8 mouse cellular contexts compared by ENCODE assay signal in the genomic region with DNA sequence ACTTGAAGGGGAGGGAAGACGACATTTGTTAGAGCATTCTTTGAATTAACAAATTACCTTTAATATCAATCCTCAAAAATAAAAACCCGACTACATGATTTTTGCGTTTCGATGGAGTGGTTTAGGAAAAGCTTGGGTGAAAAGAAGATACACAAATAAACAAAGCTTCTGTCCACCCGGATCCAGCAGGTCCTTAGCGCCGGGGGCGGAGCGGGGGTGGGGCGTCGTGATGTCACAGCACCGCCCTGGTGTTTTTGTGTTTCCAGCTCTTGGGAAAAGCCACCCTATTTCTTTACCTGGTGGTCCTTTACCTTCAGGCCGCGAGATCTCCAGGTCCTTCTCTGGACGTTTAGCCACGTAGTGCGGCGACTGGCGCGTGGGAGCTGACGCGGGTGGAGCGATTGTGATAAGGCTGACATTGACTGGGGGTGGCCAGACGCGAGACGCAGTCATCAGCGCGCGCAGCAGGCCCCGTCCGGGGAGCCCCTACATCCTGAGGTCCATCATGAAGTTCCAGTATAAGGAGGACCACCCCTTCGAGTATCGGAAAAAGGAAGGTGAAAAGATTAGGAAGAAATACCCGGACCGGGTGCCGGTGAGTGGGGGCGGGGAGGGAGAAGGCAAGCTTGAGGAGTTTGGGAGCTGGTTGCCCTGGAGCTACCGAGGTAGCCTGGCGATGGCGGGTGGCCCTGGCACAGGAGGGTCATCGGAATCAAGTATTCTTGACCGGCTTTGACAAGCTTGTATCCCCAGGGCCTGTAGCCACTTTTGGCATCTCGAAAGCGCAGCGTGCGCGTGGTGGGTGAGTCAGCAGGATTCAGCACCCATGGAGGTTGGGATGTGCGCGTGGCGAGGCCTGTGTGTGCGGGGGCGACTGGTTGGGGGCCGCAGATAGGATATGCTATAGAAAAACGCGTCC. TPM values are rescaled to one million over a fixed set of nuclear protein-coding genes. Genes with fewer than 3 reads are reported as not detected.
A peak's percentile ranks its signal among the peaks of the same experiment; 100 is the strongest.
DNase-seq lines count a peak whose midpoint lies in the region; ATAC-seq lines count a peak whose summit lies in the region.

Gene Gabarapl1, plus strand, starts transcription at position 219 of the 919 bp plus-strand sequence.

- peaks cover 19% of the 10 kb centered on the region for H3K4me1 ChIP-seq in embryonic facial prominence, embryonic 13.5 days
- peaks cover 16% of the 10 kb centered on the region for H3K4me1 ChIP-seq in limb, embryonic 10.5 days
- peaks cover 17% of the 10 kb centered on the region for H3K4me1 ChIP-seq in midbrain, embryonic 12.5 days

- H3K36me3 ChIP-seq in embryonic facial prominence, embryonic 13.5 days, result 0 out of 2 replicates have a peak, but pooled peaks cover 6% of the 10 kb centered on the region
- H3K36me3 ChIP-seq in limb, embryonic 10.5 days, result peaks cover 3% of the 10 kb centered on the region
- peaks cover 9% of the 10 kb centered on the region for H3K36me3 ChIP-seq in midbrain, embryonic 12.5 days

- 0 out of 2 replicates have a peak, but pooled peaks have one; percentile 77 for ATAC-seq in embryonic facial prominence, embryonic 13.5 days (ENCODE audit: insufficient number of reproducible peaks, insufficient read depth, low FRiP score, low TSS enrichment, low read depth)
- peak; percentile 89 for ATAC-seq in midbrain, embryonic 12.5 days (ENCODE audit: low FRiP score, low read depth)

- WGBS in embryonic facial prominence, embryonic 13.5 days, result under 1% methylated on average over 55 of the region's 55 CpGs
- under 1% methylated on average over 55 of the region's 55 CpGs for WGBS in limb, embryonic 10.5 days
- under 1% methylated on average over 55 of the region's 55 CpGs for WGBS in midbrain, embryonic 12.5 days

- peak; percentile 88 for DNase-seq in 3T3-L1 (ENCODE audit: low read depth, low spot score)
- DNase-seq in adrenal gland, postnatal 36 days, result peak; percentile 91 to 94
- peak; percentile 90 to 96 for DNase-seq in heart, adult 18-20 months
- peak; percentile 96 for DNase-seq in kidney, adult 18-20 months
- DNase-seq in limb, embryonic 10.5 days (ENCODE audit: low spot score), result peak; percentile 85
- DNase-seq in spleen, adult 12 weeks (ENCODE audit: low spot score), result peak; percentile 72

- H3K4me3 ChIP-seq in embryonic facial prominence, embryonic 13.5 days, result peak within 1 kb of the TSS; percentile 84
- H3K4me3 ChIP-seq in limb, embryonic 10.5 days, result peak within 1 kb of the TSS; percentile 82
- peak within 1 kb of the TSS; percentile 72 for H3K4me3 ChIP-seq in midbrain, embryonic 12.5 days

- H3K27ac ChIP-seq in embryonic facial prominence, embryonic 13.5 days, result no peak within 1 kb of the TSS
- peak within 1 kb of the TSS; percentile 88 for H3K27ac ChIP-seq in limb, embryonic 10.5 days
- peak within 1 kb of the TSS; percentile 78 for H3K27ac ChIP-seq in midbrain, embryonic 12.5 days (replicated peaks)

- H3K4me2 ChIP-seq in embryonic facial prominence, embryonic 13.5 days, result peak within 1 kb of the TSS; percentile 78
- peak within 1 kb of the TSS; percentile 71 for H3K4me2 ChIP-seq in midbrain, embryonic 12.5 days (replicated peaks)

- peak within 1 kb of the TSS; percentile 80 for H3K9ac ChIP-seq in embryonic facial prominence, embryonic 13.5 days
- peak within 1 kb of the TSS; percentile 80 for H3K9ac ChIP-seq in midbrain, embryonic 12.5 days (replicated peaks)

- H3K27me3 ChIP-seq in embryonic facial prominence, embryonic 13.5 days, result no peaks in the 10 kb centered on the region; the same call in 1 of the 2 replicates
- H3K27me3 ChIP-seq in limb, embryonic 10.5 days (ENCODE audit: low read depth, poor library complexity, severe bottlenecking), result no peaks in the 10 kb centered on the region
- H3K27me3 ChIP-seq in midbrain, embryonic 12.5 days, result no peaks in the 10 kb centered on the region

- H3K9me3 ChIP-seq in embryonic facial prominence, embryonic 13.5 days, result no peaks in the 10 kb centered on the region
- H3K9me3 ChIP-seq in limb, embryonic 10.5 days (replicated peaks), result no peaks in the 10 kb centered on the region
- no peaks in the 10 kb centered on the region for H3K9me3 ChIP-seq in midbrain, embryonic 12.5 days

RNA-seq across cellular contexts. Expression of gene Gabarapl1, which starts in this region (rescaled TPM):
- total RNA-seq in adrenal gland, postnatal 36 days (2021), result 100 to 1,000 TPM; 237 to 286 TPM
- polyA plus RNA-seq in embryonic facial prominence, embryonic 13.5 days (2015; fragmentation: Nextera tagmentation; extraction: Ambion mirVana), result 50.5 and 55.2 TPM in 2 replicates
- 100 to 1,000 TPM; 149 to 199 TPM for total RNA-seq in heart, adult 18-20 months (2021)
- polyA plus RNA-seq in limb, embryonic 10.5 days (2016; fragmentation: Nextera tagmentation; extraction: Ambion mirVana), result 34.2 and 35.7 TPM in 2 replicates
- 94.3 and 96.6 TPM in 2 replicates for polyA plus RNA-seq in midbrain, embryonic 12.5 days (2016; fragmentation: Nextera tagmentation; extraction: Ambion mirVana)
